Mouse (Mus musculus) right cerebral cortex, adult 2 months (tissue): ENCODE data around the gene Fgf8.

ENCODE experiments used
- DNase-seq, 2 experiments: peaks; one replicate each; pipeline ENCODE4 v3.0.0; 2021 to 2022; ENCODE audit warnings: low spot score in 2 of 2

Fgf8 gene

DNA sequence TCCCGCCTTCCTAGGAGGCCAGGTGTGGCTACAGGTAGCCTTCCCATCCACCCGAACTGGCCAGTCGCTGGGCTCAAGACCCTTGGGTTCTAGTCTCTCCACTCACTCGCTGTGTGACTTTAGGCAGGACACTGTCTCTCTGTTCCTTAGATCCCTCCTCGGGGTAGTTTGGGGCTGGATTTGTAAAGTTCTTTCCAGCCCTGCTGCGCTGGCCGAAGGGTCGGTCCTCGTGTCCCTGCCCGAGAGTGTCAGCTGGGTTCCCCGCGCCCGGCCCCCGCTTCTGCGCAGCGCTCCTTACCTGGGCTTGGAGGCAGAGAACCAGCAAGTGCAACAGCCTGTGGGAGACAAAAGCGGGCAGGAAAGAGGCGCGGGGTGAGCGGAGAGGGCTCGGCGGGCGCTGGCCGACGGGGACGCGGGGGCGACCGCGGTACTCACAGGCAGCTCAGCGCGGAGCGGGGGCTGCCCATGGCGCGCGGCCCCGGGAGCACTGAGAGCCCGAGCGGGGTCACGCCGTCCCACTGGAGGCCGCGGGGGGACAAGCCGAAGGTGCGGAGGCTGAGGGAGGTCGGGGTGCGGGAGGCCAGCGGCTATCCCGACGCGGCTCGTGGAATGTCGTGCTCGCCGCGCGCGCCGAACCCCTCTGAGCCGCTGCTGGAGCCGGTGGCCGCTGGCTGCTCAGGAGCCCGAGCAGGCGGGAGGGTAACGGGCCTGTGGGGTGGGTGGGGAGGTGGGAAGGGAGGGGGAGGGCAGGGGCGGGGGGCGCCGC lies at the start of gene Fgf8:
Fgf8 (minus strand) TSS at position 698 of the 766 bp plus-strand sequence.
- DNase-seq = no peak

GRCm38 (mm10) chr19:45792404-45792803 lies 49.7 kb upstream of the Fgf8 start:
- no peak for DNase-seq

DNA sequence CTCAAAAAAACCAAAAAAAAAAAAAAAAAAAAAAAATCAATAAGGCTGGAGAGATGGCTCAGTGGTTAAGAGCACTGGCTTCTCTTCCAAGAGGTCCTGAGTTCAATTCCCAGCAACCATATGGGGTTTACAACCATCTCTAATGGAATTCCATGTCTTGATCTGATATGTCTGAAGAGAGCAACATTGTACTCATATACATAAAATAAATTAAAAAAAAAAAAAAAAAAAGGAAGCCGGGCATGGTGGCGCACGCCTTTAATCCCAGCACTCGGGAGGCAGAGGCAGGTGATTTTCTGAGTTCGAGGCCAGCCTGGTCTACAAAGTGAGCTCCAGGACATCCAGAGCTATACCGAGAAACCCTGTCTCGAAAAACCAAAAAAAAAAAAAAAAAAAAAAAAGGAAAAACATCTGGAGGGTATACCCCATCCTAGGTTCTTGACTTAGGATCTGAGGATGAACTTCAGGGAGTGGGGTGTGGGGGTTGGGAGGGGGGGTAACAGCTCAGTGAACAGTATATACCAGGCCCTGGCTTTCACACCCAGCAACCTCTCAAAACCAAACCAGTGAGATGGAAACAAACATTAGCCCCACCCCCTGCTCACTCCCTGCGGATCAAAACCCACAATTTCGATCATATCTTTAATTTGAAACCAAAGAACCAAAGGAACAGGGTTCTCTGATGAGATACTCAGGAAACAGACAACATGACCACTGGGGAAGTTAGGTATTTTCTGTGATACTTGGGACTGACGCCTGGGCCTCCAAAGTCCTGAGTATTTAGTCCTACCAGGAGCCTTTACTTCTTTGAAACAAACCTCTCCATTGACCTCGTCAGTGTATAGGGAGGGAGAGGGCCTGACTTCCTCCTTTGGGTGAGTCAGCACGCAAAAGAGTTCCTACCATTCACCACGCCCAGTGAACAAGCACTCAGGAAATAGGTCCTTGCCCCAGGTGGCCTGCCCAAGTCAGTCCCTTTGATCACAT lies 47.5 kb upstream of the Fgf8 start:
- no peak for DNase-seq

- DNase-seq = no peak
These were observed 46.6 kb upstream of the Fgf8 start for GRCm38 (mm10) chr19:45789365-45789764.

DNA sequence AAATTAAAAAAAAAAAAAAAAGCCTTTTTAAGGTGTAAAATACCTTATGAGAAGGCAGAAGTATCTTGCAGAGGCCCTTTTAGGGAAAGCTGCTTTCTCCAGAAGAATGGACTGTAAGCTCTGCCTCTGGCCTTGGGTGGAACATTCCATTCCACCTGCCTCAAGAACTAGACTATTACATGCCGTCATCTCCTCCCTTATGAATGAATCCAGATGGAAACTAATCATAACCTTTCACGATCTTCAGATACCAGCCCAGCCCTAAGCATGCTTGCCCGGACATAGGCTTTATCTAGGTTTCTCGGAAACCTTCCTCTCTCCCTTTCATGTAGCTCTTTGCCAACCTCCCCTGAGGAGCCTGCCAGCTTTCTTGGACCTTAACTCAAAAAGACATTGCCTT lies 45.6 kb upstream of the Fgf8 start:
- DNase-seq = no peak

DNA sequence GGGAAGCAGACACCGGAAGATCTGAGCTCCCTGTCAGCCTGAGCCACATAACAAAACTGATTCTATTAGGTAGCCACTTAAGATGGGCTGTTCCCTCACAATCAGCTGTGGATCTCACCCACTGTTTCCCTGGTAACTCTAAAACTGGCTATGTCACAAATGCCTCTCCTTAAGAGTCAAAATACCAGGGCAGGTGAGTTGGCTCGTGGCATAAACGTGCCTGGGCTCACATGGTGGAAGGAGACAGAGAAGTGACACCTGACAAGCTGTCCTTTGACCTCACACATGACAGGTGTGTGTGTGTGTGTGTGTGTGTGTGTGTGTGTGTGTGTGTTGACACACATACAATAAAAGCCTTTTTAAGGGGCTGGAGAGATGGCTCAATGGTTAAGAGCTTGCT lies 44.7 kb upstream of the Fgf8 start:
- no peak for DNase-seq

DNA sequence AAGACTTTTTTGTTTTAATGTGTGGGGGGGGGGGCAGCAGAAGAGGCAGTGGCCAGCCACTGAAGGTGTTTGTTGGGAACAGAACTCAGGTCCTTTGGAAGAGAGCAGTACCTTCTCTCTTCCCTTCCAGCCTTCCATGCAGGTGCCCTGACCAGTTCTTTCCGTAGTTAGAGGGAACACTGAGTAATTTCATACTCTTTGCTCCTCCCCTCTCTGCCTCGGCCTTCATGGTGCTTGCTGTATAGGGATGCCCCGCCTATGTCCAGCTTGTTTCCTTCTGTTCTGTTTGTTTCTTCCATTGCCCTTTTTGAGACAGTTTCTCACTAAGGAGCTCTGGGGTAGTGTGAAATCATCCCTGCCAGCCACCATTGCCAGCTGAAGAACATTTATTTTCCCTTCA lies 42.8 kb upstream of the Fgf8 start:
- no peak for DNase-seq

DNA sequence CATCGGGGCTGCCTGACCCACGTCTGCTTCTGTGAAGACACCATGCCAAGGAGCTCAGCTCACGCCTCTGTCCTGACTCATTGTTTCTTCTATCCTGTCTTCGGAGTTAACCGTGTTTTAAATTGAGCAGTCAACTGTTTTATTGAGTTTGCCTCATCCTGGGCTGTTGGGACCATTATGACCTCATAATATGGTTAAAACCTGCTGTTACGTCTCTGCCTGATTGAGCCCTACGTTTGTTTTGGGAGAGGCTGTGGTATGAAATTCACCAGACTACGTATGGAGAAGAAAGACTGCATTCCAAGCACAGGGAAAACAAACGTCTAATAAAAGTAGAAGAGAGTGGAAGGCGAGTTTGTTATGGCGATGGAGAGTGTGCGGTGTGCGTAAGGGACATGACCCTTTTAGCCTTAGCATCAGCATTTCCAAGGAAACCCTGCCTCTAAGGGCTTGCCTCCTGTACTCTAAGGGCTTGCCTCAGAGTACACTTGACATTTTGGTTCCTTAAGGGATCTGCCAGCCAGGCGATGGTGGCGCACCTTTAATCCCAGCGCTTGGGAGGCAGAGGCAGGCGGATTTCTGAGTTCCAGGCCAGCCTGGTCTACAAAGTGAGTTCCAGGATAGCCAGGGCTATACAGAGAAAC lies 41.3 kb upstream of the Fgf8 start:
- no peak for DNase-seq

DNA sequence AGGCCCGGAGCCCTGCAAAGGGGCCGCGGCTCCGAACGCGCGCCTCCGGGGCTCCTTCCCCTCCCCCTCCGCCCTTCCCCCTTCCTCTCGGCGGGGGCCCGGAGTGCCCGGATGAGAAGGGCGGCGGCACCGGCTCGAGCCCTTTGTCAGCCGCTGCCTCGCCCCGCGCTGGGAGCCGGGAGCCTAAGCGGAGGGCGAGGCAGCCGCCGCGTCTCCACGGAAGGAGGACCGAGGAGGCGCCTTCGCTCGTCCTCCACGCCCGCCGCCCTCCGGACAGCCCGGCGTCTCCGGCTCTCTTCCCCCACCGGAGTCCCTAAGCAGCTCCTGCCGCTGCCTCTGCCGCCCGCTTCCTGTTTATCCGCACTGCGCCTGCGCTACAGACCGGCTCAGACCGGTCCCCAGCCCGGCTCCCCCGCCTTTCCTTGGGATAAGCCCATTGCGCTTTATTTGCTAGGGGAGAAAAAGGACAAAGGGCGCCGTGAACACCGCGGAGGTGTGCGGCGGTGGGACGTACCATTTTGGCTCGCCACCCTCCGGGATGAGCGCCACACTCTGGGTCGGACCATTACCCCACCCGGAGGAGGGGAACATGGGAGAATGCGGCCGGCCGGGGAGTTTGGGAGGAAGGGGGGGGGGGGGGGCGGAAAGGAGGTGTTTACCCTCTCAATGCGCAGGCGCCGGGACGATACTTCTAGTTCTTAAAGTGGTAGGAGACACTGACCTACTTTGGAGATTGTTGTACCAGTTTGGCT lies 40.6 kb upstream of the Fgf8 start, which contains the start of gene Mgea5:
Mgea5 (minus strand) TSS at position 657 of the 752 bp plus-strand sequence.
- DNase-seq = peak; percentile 97 to 98

- peak; percentile 54 to 59 for DNase-seq
These were observed 39.7 kb upstream of the Fgf8 start for GRCm38 (mm10) chr19:45782315-45783001.

DNA sequence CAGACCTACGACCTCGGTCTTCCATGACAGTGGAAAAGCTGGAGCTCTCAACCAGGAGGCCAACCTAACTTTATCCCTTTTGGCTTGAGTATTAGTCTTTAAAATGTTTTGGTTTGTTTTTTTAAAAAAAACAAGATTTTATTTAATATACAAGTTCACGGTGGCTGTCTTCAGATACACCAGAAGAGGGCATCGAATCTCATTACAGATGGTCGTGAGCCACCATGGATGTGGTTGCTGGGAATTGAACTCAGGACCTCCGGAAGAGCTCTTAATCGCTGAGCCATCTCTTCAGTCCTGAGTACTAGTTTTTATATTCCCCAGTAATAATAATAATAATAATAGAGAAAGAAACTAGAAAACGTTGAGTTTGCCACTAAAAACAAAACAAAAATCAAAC lies 39.0 kb upstream of the Fgf8 start:
- DNase-seq = no peak

- no peak for DNase-seq
These were observed 37.7 kb upstream of the Fgf8 start for GRCm38 (mm10) chr19:45780350-45780915.

- DNase-seq = peak; percentile 37 to 55
These were observed 32.8 kb upstream of the Fgf8 start for GRCm38 (mm10) chr19:45775486-45775885.

DNA sequence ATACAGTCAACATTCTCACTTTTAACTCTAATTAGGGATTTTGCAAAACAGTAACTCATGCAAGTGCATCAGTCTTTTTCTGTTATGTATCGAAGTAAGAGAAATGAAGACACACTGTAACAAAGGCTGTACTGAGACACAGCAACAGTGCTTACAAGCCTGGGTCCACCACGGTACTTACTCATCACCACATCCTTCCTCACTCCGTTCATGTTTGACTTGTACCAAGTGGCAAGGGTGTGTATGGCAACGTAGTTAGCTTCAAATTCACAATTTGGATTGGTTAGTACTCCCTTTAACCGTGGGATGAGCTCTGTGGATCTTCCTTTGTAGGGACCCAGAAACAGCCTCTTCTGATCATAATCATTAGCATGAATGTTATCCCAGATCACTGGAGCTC lies 28.8 kb upstream of the Fgf8 start:
- no peak for DNase-seq

DNA sequence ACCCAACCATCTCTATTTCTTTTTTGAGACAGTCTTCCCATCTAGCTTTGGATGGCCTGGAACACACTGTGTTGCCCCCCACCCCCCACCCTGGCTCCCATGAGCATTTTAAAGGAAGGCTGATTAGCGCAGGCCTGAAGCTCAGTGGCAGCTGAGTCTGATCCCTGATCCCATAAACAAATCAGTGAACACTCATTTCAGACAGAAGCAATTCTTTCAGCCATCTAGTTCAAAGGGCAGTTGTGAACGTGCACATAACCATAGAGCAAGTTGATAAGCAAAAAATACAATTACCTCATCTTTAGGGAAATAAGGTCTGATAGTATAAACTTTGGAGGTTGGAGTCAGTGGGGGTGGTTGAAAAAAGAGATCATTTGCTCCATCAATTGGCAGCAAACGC lies 18.1 kb upstream of the Fgf8 start:
- DNase-seq = no peak

GRCm38 (mm10) chr19:45758671-45759070 lies 16.0 kb upstream of the Fgf8 start:
- DNase-seq = no peak

- DNase-seq = no peak
These were observed 10.8 kb upstream of the Fgf8 start for GRCm38 (mm10) chr19:45753551-45753950.

- no peak for DNase-seq
These were observed 9.2 kb upstream of the Fgf8 start for GRCm38 (mm10) chr19:45751881-45752280.

- peak; percentile 78 to 83 for DNase-seq
These were observed 6.7 kb upstream of the Fgf8 start, which contains the start of gene Npm3 for GRCm38 (mm10) chr19:45749243-45750043. Npm3 (minus strand) TSS chr19:45749591.
